In genomic region chr9:79165596-79165995, GRCm38 (mm10) we compare ENCODE assay signal across 25 mouse cellular contexts.
DNase-seq lines count a peak whose midpoint lies in the region; ATAC-seq lines count a peak whose summit lies in the region.
"Had no signal": no experiment of that assay in that cellular context is flagged by ENCODE, and none has a peak within 500 bp of the region (broad histone marks: within the 10 kb centered on the region; RNA-seq: fewer than 3 reads in every experiment).

No protein-coding gene starts in this region.

- H3K27ac ChIP-seq in embryonic facial prominence, embryonic 14.5 days (replicated peaks; ENCODE audit: low read depth, low read length) = no peak overlapping the region; the same call in 1 of the 2 replicates
- H3K27ac ChIP-seq: forebrain, embryonic 13.5 days; gastrocnemius, adult 2 months; heart, embryonic 10.5 days; hindbrain, embryonic 12.5 days had no signal

- H3K9ac ChIP-seq in embryonic facial prominence, embryonic 14.5 days (ENCODE audit: low read depth, low read length) = no peak overlapping the region
- H3K9ac ChIP-seq: forebrain, embryonic 13.5 days; forebrain, postnatal 0 days; hindbrain, embryonic 12.5 days had no signal

- no peaks in the 10 kb centered on the region for H3K4me1 ChIP-seq in embryonic facial prominence, embryonic 14.5 days (ENCODE audit: control insufficient read depth, insufficient read depth, low read length)
- H3K4me1 ChIP-seq: forebrain, embryonic 13.5 days; heart, embryonic 10.5 days; hindbrain, embryonic 12.5 days had no signal

- H3K27me3 ChIP-seq in embryonic facial prominence, embryonic 14.5 days (replicated peaks; ENCODE audit: control insufficient read depth, insufficient read depth, low read length) = no peaks in the 10 kb centered on the region
- H3K27me3 ChIP-seq: forebrain, embryonic 13.5 days; hindbrain, embryonic 12.5 days had no signal

- no peak overlapping the region for H3K4me3 ChIP-seq in embryonic facial prominence, embryonic 14.5 days (ENCODE audit: low read depth, low read length)
- H3K4me3 ChIP-seq: forebrain, embryonic 13.5 days; gastrocnemius, adult 2 months; heart, embryonic 10.5 days; hindbrain, embryonic 12.5 days had no signal

- H3K4me2 ChIP-seq in embryonic facial prominence, embryonic 14.5 days (ENCODE audit: low read depth, low read length) = no peak overlapping the region
- H3K4me2 ChIP-seq: forebrain, embryonic 13.5 days; hindbrain, embryonic 12.5 days had no signal

- peak; percentile 3 for DNase-seq in embryo, embryonic 10.5 days (ENCODE audit: low spot score)
- no peak for DNase-seq in embryo, embryonic 10 days (ENCODE audit: low spot score)
- DNase-seq in Muller cell, postnatal 12 days (ENCODE audit: inconsistent ontology term) = peak; percentile 22
- DNase-seq in embryonic facial prominence, embryonic 14.5 days (ENCODE audit: low spot score) = peak; percentile 78
- peak; percentile 12 for DNase-seq in mesoderm, embryonic 11.5 days (ENCODE audit: low read depth, low spot score)
- no peak for DNase-seq in right cerebral cortex, postnatal 25 days
- DNase-seq in adrenal gland, adult 8-10 months = no peak
- DNase-seq: adrenal gland, postnatal 14 days; B cell, adult 2 months; cerebellum, adult 11-12 months; cerebellum, adult 9-10 months; cerebellum, postnatal 25 days; forebrain, postnatal 0 days; gastrocnemius, adult 2 months; gastrocnemius, postnatal 25 days; heart, postnatal 10 days; heart, postnatal 4 days had no signal

- H3K9me3 ChIP-seq in embryonic facial prominence, embryonic 14.5 days (ENCODE audit: control insufficient read depth, low read length) = no peaks in the 10 kb centered on the region
- H3K9me3 ChIP-seq: forebrain, embryonic 13.5 days; G1E; heart, embryonic 10.5 days; hindbrain, embryonic 12.5 days had no signal

- peak; percentile 71; the same call in 1 of the 2 replicates for ATAC-seq in embryonic facial prominence, embryonic 14.5 days (ENCODE audit: low read depth)
- ATAC-seq: CD4-positive, CD25-positive, alpha-beta regulatory T cell, adult 4 months; forebrain, embryonic 13.5 days; forebrain, postnatal 0 days; hindbrain, embryonic 16.5 days; inflammation-experienced regulatory T-cells, adult 6 months; intestine, postnatal 0 days had no signal

- whole genome bisulfite sequencing in embryonic facial prominence, embryonic 14.5 days = 52% methylated on average over 2 of the region's 2 CpGs

- H3K36me3 ChIP-seq in embryonic facial prominence, embryonic 14.5 days (ENCODE audit: control insufficient read depth, insufficient read depth, low read length) = no peaks in the 10 kb centered on the region
- H3K36me3 ChIP-seq: G1E; heart, embryonic 10.5 days; hindbrain, embryonic 12.5 days had no signal

Comparison
In these comparisons a context has a peak if more than half of its experiments do, and no peak if none do; other contexts are left out.
1. DNase-seq: peak in embryo, embryonic 10.5 days (single experiment), Muller cell, postnatal 12 days (single experiment), embryonic facial prominence, embryonic 14.5 days (single experiment) and mesoderm, embryonic 11.5 days (single experiment); none in embryo, embryonic 10 days (single experiment), right cerebral cortex, postnatal 25 days (single experiment) and adrenal gland, adult 8-10 months (single experiment).